Mouse (Mus musculus) bone marrow, adult 2 months (tissue): ENCODE data around the gene Tcl1b5.

Experiments used
- CTCF ChIP-seq: fragments of 200-500 bp; IDR thresholded peaks from 2 replicates; pipeline ENCODE4 v1.5.1; 2011; ENCODE audit warnings: low read length, control low read depth; ENCODE audit not compliant: control insufficient read depth, insufficient read depth
- POLR2A ChIP-seq: fragments of 200-500 bp; IDR thresholded peaks from 2 replicates; pipeline ENCODE4 v1.6.1; 2011; ENCODE audit warnings: low read depth, mild to moderate bottlenecking, control low read depth, low read length, borderline replicate concordance; ENCODE audit not compliant: control insufficient read depth

GRCm38 (mm10) chr12:105207071-105207470 is 30.9 kb downstream of the Tcl1b5 start:
- TF ChIP-seq CTCF (no peak), POLR2A (no peak)
